Mouse (Mus musculus) midbrain, embryonic 11.5 days (tissue): Measurements from ENCODE around the gene Pla2g5. TPM values are rescaled to one million over a fixed set of nuclear protein-coding genes. Genes with fewer than 3 reads are reported as not detected.
A peak's percentile ranks its signal among the peaks of the same experiment; 100 is the strongest.
"Not testable (repeated sequence)": the region's sequence is repeated elsewhere in the genome, so short reads cannot be mapped to it uniquely, and the experiment has no call there.

Source experiments
- ATAC-seq: fragments of 200-750 bp; cut with Nextera tagmentation; 2 replicates; pipeline ENCODE4 v1.8.0; 2017; ENCODE audit warnings: moderate TSS enrichment, moderate library complexity; ENCODE audit not compliant: low FRiP score
- DNase-seq: peaks from one replicate; pipeline ENCODE4 v3.0.0; 2015; ENCODE audit warnings: low spot score; ENCODE audit errors: missing footprints
- H3K27ac ChIP-seq: fragments of 300-500 bp; sonication (generic); 2 replicates; pipeline ENCODE4 v1.5.1; 2014; ENCODE audit warnings: low read depth, low read length
- H3K27me3 ChIP-seq: fragments of 300-500 bp; sonication (generic); 2 replicates; pipeline ENCODE4 v1.6.1; 2014; ENCODE audit warnings: mild to moderate bottlenecking, low read length, moderate library complexity, mixed read lengths; ENCODE audit not compliant: control insufficient read depth, insufficient read depth
- H3K36me3 ChIP-seq: fragments of 300-500 bp; sonication (generic); 2 replicates; pipeline ENCODE4 v1.6.1; 2014; ENCODE audit warnings: mild to moderate bottlenecking, low read length, moderate library complexity, mixed read lengths; ENCODE audit not compliant: control insufficient read depth, insufficient read depth
- H3K4me1 ChIP-seq: fragments of 300-500 bp; sonication (generic); 2 replicates; pipeline ENCODE4 v1.6.1; 2014; ENCODE audit warnings: low read length; ENCODE audit not compliant: control insufficient read depth, insufficient read depth
- H3K4me2 ChIP-seq: fragments of 300-500 bp; sonication (generic); 2 replicates; pipeline ENCODE4 v1.6.1; 2014; ENCODE audit warnings: mild to moderate bottlenecking, moderate library complexity
- H3K4me3 ChIP-seq: fragments of 300-500 bp; sonication (generic); 2 replicates; pipeline ENCODE4 v1.5.1; 2014; ENCODE audit warnings: low read depth, low read length
- H3K9ac ChIP-seq: fragments of 300-500 bp; sonication (generic); 2 replicates; pipeline ENCODE4 v1.6.1; 2014; ENCODE audit warnings: low read length
- H3K9me3 ChIP-seq: fragments of 300-500 bp; sonication (generic); 2 replicates; pipeline ENCODE4 v1.6.1; 2016; ENCODE audit warnings: low read length; ENCODE audit not compliant: control insufficient read depth
- WGBS: fragments of 180-500 bp; shearing (Covaris S2); extraction: QIAGEN DNeasy Blood & Tissue Kit; methylation state at CpG from one replicate; pipeline ENCODE4 v1.1.7; 2014; 5-methylcytosine and 5-hydroxymethylcytosine counted together
- polyA plus RNA-seq: library from polyadenylated mRNA; unstranded; fragments of >200 nt; fragmentation: Nextera tagmentation; extraction: Ambion mirVana; gene quantifications from 2 replicates; pipeline ENCODE4 v1.2.1, GENCODE M21; 2014

The Pla2g5 gene
- 0.22 TPM in 1 of 2 replicates, not detected in the other for polyA plus RNA-seq

- no peak for DNase-seq
- Histone ChIP-seq H3K4me3 (no peak within 1 kb of the TSS), H3K4me2 (no peak within 1 kb of the TSS), H3K36me3 (no peaks in the 10 kb centered on the region), H3K9ac (no peak within 1 kb of the TSS), H3K9me3 (no peaks in the 10 kb centered on the region), H3K4me1 (no peaks in the 10 kb centered on the region), H3K27me3 (no peaks in the 10 kb centered on the region), H3K27ac (no peak within 1 kb of the TSS)
- 77% methylated on average over 10 of the region's 10 CpGs for whole genome bisulfite sequencing
- no peak for ATAC-seq
Observed at GRCm38 (mm10) chr4:138863344-138863998, at the start of gene Pla2g5. TSS of gene Pla2g5 (minus strand) at chr4:138863482.

GRCm38 (mm10) chr4:138905624-138906337 lies 42.5 kb upstream of the Pla2g5 start:
- ATAC-seq: no peak
- Histone ChIP-seq H3K9ac (no peak overlapping the region), H3K4me3 (no peak overlapping the region), H3K36me3 (peaks cover 9% of the 10 kb centered on the region), H3K27ac (no peak overlapping the region), H3K27me3 (no peaks in the 10 kb centered on the region), H3K4me2 (no peak overlapping the region), H3K9me3 (no peaks in the 10 kb centered on the region), H3K4me1 (no peaks in the 10 kb centered on the region)
- DNase-seq: no peak
- 96% methylated on average over 18 of the region's 18 CpGs for WGBS

- Histone ChIP-seq H3K9ac (no peak overlapping the region), H3K27me3 (no peaks in the 10 kb centered on the region), H3K27ac (no peak overlapping the region), H3K4me2 (no peak overlapping the region), H3K9me3 (no peaks in the 10 kb centered on the region), H3K36me3 (peaks cover 8% of the 10 kb centered on the region), H3K4me3 (no peak overlapping the region), H3K4me1 (no peaks in the 10 kb centered on the region)
- no peak for DNase-seq
- WGBS: 86% methylated on average over 7 of the region's 7 CpGs
- ATAC-seq: no peak
Observed at GRCm38 (mm10) chr4:138899361-138899760, 36.1 kb upstream of the Pla2g5 start.

DNA sequence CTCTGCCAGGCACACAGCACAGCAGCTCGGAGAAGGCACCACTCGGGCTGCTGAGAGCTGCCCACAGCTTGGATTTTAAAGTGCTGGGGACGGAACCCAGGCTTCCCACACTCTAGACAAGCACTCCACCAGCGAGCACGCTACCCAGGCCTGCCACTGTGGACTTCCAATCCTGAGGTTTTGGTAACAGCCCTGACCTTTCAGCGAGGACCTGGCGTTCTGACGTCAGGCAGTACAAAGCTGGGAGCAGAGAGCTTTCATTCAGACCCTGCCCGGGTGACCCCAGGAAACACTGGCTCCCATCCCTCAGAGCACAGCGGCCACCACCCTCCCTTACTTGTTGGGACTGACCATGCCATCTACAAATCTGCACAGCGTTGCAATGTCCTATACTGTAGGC lies 30.5 kb upstream of the Pla2g5 start:
- not testable (repeated sequence) for H3K9me3 ChIP-seq, H3K4me2 ChIP-seq, H3K9ac ChIP-seq, H3K36me3 ChIP-seq, ATAC-seq, H3K27ac ChIP-seq, DNase-seq, H3K4me1 ChIP-seq, H3K4me3 ChIP-seq, H3K27me3 ChIP-seq
- WGBS: 89% methylated on average over 11 of the region's 11 CpGs

DNA sequence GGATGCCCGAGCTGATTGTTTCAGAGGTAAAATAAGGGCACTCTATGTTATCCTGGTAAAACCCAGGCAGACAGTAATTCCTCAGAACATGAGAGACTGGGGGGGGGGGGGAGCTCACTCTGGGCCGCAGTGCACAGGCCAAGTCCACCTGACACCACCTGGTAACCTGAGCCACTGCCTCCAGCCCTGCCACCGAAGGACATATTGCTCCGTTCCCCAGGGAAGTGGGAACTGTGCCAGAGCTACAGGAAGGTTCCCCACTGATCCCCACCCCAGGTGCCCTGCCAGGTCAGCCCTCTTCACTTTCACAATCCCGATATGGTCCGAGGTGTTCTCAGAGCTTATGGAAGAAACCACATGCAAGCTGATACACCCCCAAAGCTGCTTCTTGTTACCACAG lies 29.4 kb upstream of the Pla2g5 start:
- H3K4me3 ChIP-seq: no peak overlapping the region
- no peak for DNase-seq
- H3K9me3 ChIP-seq: no peaks in the 10 kb centered on the region
- no peak overlapping the region for H3K9ac ChIP-seq
- H3K27me3 ChIP-seq: no peaks in the 10 kb centered on the region
- no peak overlapping the region for H3K4me2 ChIP-seq
- H3K36me3 ChIP-seq: peaks cover 5% of the 10 kb centered on the region
- WGBS: 97% methylated on average over 6 of the region's 6 CpGs
- H3K4me1 ChIP-seq: peaks cover 3% of the 10 kb centered on the region
- H3K27ac ChIP-seq: no peak overlapping the region
- no peak for ATAC-seq

DNA sequence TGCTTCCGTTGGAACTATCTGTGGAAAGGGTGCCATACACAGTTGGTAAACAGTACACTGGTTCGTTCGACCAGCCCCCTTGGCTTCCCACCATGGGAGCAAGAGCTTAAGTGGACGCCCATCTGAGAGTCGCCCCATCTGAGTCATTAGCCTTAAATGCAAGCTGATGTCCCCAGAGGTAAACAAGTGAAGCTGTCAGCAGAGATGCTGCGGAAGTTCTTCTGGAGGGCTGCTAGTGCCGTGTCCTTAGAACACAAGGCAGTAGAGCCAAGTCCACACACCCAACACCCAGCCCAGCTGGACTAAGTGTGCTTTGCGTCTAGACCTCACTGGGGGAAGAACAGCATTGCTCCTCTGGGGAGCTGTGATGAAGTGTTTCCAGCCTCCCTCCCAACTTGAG lies 26.4 kb upstream of the Pla2g5 start:
- 76% methylated on average over 8 of the region's 8 CpGs for WGBS
- no peak overlapping the region for H3K27ac ChIP-seq
- DNase-seq: no peak

DNA sequence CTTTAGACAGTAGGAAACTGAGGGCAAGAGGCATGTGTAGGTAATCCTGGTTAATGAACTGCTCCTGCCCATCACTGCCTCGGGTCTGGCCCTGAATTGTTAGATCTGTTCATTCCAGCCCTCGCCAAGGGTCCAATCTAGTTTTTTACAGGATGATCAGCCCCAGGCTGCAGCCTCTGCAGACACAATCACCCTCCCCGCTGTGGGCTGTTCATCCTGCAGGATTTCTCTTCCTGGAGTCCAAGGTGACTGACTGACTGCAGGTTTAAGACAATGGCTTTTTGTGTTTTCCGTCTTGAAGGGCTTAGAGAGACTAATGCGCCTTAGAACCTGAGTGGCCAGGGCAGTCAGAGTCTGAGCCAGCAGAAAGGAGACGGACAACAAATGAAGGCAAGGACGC lies 25.9 kb upstream of the Pla2g5 start:
- H3K9ac ChIP-seq: no peak overlapping the region
- ATAC-seq (no peak), DNase-seq (no peak)
- no peaks in the 10 kb centered on the region for H3K9me3 ChIP-seq
- no peaks in the 10 kb centered on the region for H3K27me3 ChIP-seq
- peaks cover 5% of the 10 kb centered on the region for H3K4me1 ChIP-seq
- H3K36me3 ChIP-seq: no peaks in the 10 kb centered on the region; the same call in 1 of the 2 replicates
- H3K27ac ChIP-seq: no peak overlapping the region
- H3K4me2 ChIP-seq: no peak overlapping the region
- whole genome bisulfite sequencing: 45% methylated on average over 7 of the region's 7 CpGs
- no peak overlapping the region for H3K4me3 ChIP-seq

More for the DNA sequence above, 26.4 kb upstream of the Pla2g5 start:
- no peak for ATAC-seq
- H3K4me3 ChIP-seq: no peak overlapping the region
- no peaks in the 10 kb centered on the region for H3K27me3 ChIP-seq
- H3K9me3 ChIP-seq: no peaks in the 10 kb centered on the region
- no peak overlapping the region for H3K9ac ChIP-seq
- no peak overlapping the region for H3K4me2 ChIP-seq
- H3K36me3 ChIP-seq: no peaks in the 10 kb centered on the region; the same call in 1 of the 2 replicates
- peaks cover 5% of the 10 kb centered on the region for H3K4me1 ChIP-seq

GRCm38 (mm10) chr4:138884261-138884660 lies 21.0 kb upstream of the Pla2g5 start:
- H3K36me3 ChIP-seq: no peaks in the 10 kb centered on the region
- H3K4me3 ChIP-seq: no peak overlapping the region
- WGBS: 15% methylated on average over 6 of the region's 6 CpGs
- H3K4me2 ChIP-seq: no peak overlapping the region
- H3K27me3 ChIP-seq: no peaks in the 10 kb centered on the region; the same call in 1 of the 2 replicates
- no peak overlapping the region for H3K27ac ChIP-seq
- DNase-seq: peak; percentile 99
- H3K4me1 ChIP-seq: peaks cover 8% of the 10 kb centered on the region
- no peak overlapping the region for H3K9ac ChIP-seq
- H3K9me3 ChIP-seq: no peaks in the 10 kb centered on the region
- ATAC-seq: no peak

GRCm38 (mm10) chr4:138882179-138882578 lies 18.9 kb upstream of the Pla2g5 start:
- peak; percentile 89 for DNase-seq
- Histone ChIP-seq H3K27ac (no peak overlapping the region), H3K9ac (0 out of 2 replicates have a peak overlapping the region, but pooled peaks have one; percentile 6), H3K4me3 (0 out of 2 replicates have a peak overlapping the region, but pooled peaks have one; percentile 2), H3K4me2 (peak overlapping the region; percentile 21; the same call in 1 of the 2 replicates), H3K4me1 (peaks cover 3% of the 10 kb centered on the region; the same call in 1 of the 2 replicates), H3K36me3 (no peaks in the 10 kb centered on the region), H3K27me3 (no peaks in the 10 kb centered on the region; the same call in 1 of the 2 replicates), H3K9me3 (no peaks in the 10 kb centered on the region)
- 14% methylated on average over 15 of the region's 16 CpGs for WGBS
- peak; percentile 48; the same call in 1 of the 2 replicates for ATAC-seq
